Mouse (Mus musculus) erythroblast, adult 5-6 weeks (primary cell): ENCODE data around the gene Ahdc1. TPM values are rescaled to one million over a fixed set of nuclear protein-coding genes. Genes with fewer than 3 reads are reported as not detected.
"Not testable (repeated sequence)": the region's sequence is repeated elsewhere in the genome, so short reads cannot be mapped to it uniquely, and the experiment has no call there.

ENCODE experiments used
- ATAC-seq: replicated peaks from 2 replicates; pipeline ENCODE4 v1.8.0; 2016; ENCODE audit warnings: moderate number of reproducible peaks, mild to moderate bottlenecking, moderate TSS enrichment, inconsistent platforms; ENCODE audit not compliant: poor library complexity, low FRiP score, severe bottlenecking
- total RNA-seq, 2 experiments: library from RNA; stranded (forward) in 1 of 2; stranded (reverse) in 1 of 2; fragments of 150-400 nt in 1 of 2; fragments of 200-764, 138-1000 nt in 1 of 2; gene quantifications; 2 replicates each; pipeline versions ENCODE4 v1.2.3 to v1.2.4; 2015 to 2017; ENCODE audit warnings: low replicate concordance in 2 of 2

Ahdc1 gene
- total RNA-seq, 2 experiments from 2014 or later: 0.17 to 1.2 TPM

GRCm38 (mm10) chr4:132983664-132984512 is 27.2 kb upstream of the Ahdc1 start:
- no peak; the same call in 1 of the 2 replicates for ATAC-seq

- no peak for ATAC-seq
These were observed 22.3 kb upstream of the Ahdc1 start for GRCm38 (mm10) chr4:132988581-132989355.

- no peak for ATAC-seq
These were observed 17.5 kb upstream of the Ahdc1 start for GRCm38 (mm10) chr4:132993553-132993952.

GRCm38 (mm10) chr4:132997469-132998237 is 13.4 kb upstream of the Ahdc1 start:
- no peak for ATAC-seq

- ATAC-seq: no peak
These were observed 8.2 kb upstream of the Ahdc1 start for GRCm38 (mm10) chr4:133002896-133003295.

GRCm38 (mm10) chr4:133003316-133004018 is 7.6 kb upstream of the Ahdc1 start:
- ATAC-seq: no peak

- peak; percentile 69 for ATAC-seq
These were observed 5.8 kb upstream of the Ahdc1 start for GRCm38 (mm10) chr4:133005233-133005632.

- not testable (repeated sequence) for ATAC-seq
These were observed 5.1 kb upstream of the Ahdc1 start for GRCm38 (mm10) chr4:133005885-133006451.

- ATAC-seq: no peak
These were observed 3.3 kb upstream of the Ahdc1 start for GRCm38 (mm10) chr4:133007513-133008380.

- 0 out of 2 replicates have a peak, but pooled peaks have one; percentile 48 for ATAC-seq
These were observed 1.9 kb upstream of the Ahdc1 start for GRCm38 (mm10) chr4:133009131-133009530.

- ATAC-seq: no peak
These were observed 1.4 kb upstream of the Ahdc1 start for GRCm38 (mm10) chr4:133009676-133010075.

- ATAC-seq: no peak
These were observed 449 bp upstream of the Ahdc1 start for GRCm38 (mm10) chr4:133010611-133011010.

- peak; percentile 13; the same call in 1 of the 2 replicates for ATAC-seq
These were observed 1.0 kb downstream of the Ahdc1 start for GRCm38 (mm10) chr4:133011821-133012775.

- no peak for ATAC-seq
These were observed 1.8 kb downstream of the Ahdc1 start for GRCm38 (mm10) chr4:133012776-133013265.

GRCm38 (mm10) chr4:133013266-133013891 is 2.3 kb downstream of the Ahdc1 start:
- ATAC-seq: no peak

- ATAC-seq: no peak
These were observed 3.0 kb downstream of the Ahdc1 start for GRCm38 (mm10) chr4:133014088-133014487.
